Mouse (Mus musculus) ES-E14 (cell line): ENCODE data around the gene Ceacam1.

Experiments
- CHD2 ChIP-seq: IDR thresholded peaks from 2 replicates; pipeline ENCODE4 v1.6.1; 2014; ENCODE audit warnings: mild to moderate bottlenecking, low read depth, low read length, inconsistent platforms
- HCFC1 ChIP-seq: IDR thresholded peaks from 2 replicates; pipeline ENCODE4 v1.6.1; 2012; ENCODE audit warnings: low read length, inconsistent platforms, borderline replicate concordance; ENCODE audit not compliant: insufficient read depth

- TF ChIP-seq HCFC1 (no peak), CHD2 (no peak)
These were observed 64.5 kb downstream of the Ceacam1 start, which contains the start of gene Cxcl17 for GRCm38 (mm10) chr7:25412833-25413441.
